ENCODE assay signal across 33 mouse cellular contexts in the genomic region with DNA sequence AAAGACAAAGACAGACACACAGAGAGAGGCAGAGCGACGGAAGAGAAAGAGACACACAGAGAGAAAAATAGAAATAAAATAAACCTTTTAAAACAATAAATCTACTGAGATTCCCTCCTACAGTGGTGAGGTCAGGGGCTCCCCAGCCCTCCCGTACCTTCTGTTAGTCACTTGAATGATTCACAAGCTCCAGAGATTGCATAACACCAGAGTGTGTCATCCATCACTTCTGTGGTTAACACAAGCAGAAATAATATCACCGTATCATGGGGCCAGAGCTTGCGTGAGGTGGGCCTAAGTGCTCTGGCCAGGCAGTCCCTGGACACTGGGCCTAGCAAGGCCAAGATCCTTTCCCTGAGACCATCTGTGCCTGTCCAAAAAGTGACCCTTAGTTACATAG.
A peak's percentile ranks its signal among the peaks of the same experiment; 100 is the strongest.
DNase-seq lines count a peak whose midpoint lies in the region; ATAC-seq and TF ChIP-seq lines count a peak whose summit lies in the region.
"Had no signal": no experiment of that assay in that cellular context is flagged by ENCODE, and none has a peak within 500 bp of the region (broad histone marks: within the 10 kb centered on the region; RNA-seq: fewer than 3 reads in every experiment).

No protein-coding gene starts in this region.

- TF ChIP-seq CTCF in layer of hippocampus, adult 2 months (conservative IDR thresholded peaks at IDR 0.05): no peak

- H3K4me3 ChIP-seq in layer of hippocampus, adult 2 months: no peak overlapping the region
- H3K4me3 ChIP-seq: embryonic facial prominence, embryonic 12.5 days; hindbrain, embryonic 10.5 days; hindbrain, embryonic 15.5 days; limb, embryonic 10.5 days; limb, embryonic 15.5 days; liver, embryonic 13.5 days; megakaryocyte, embryonic 14.5 days; midbrain, embryonic 12.5 days; neural tube, embryonic 15.5 days had no signal

- intact Hi-C loops in left cerebral cortex, postnatal 10 days (cut with DNase I): no loop called here

- H3K27ac ChIP-seq in layer of hippocampus, adult 2 months: no peak overlapping the region
- H3K27ac ChIP-seq: embryonic facial prominence, embryonic 12.5 days; hindbrain, embryonic 10.5 days; hindbrain, embryonic 15.5 days; limb, embryonic 10.5 days; limb, embryonic 15.5 days; liver, embryonic 13.5 days; midbrain, embryonic 12.5 days; neural tube, embryonic 15.5 days; stomach, postnatal 0 days had no signal

- no peak for ATAC-seq in cerebellum, adult (ENCODE audit: insufficient number of reproducible peaks, low FRiP score, low TSS enrichment)
- ATAC-seq: forebrain, embryonic 16.5 days; inflammation-experienced regulatory T-cells, adult 6 months; lung, postnatal 0 days had no signal

- DNase-seq in 3T3-L1 (ENCODE audit: low read depth, low spot score): peak; percentile 83
- DNase-seq in NIH3T3 (ENCODE audit: low read depth): peak; percentile 83
- peak; percentile 14 for DNase-seq in adrenal gland, postnatal 25 days
- peak; percentile 18 for DNase-seq in skeletal muscle tissue, adult 2 months (ENCODE audit: low read depth, low spot score)
- DNase-seq in left cerebral cortex, postnatal 10 days (ENCODE audit: extremely low spot score in 1 of 2, low spot score in 2 of 2): no peak
- no peak for DNase-seq in layer of hippocampus, adult 2 months (ENCODE audit: low spot score in 2 of 2)
- DNase-seq: cerebellum, adult 11 months; cerebellum, adult 9-10 months; cerebellum, postnatal 36 days; gastrocnemius, postnatal 14 days; heart, postnatal 14 days; kidney, adult 2 months; kidney, postnatal 36 days; liver, embryonic 13.5 days; lung, adult 18-20 months; lung, postnatal 4 days; retina, postnatal 1 day; right cerebral cortex, postnatal 25 days; thymus, adult 18-20 months; thymus, postnatal 25 days had no signal

Comparison
In these comparisons a context has a peak if more than half of its experiments do, and no peak if none do; other contexts are left out.
1. DNase-seq: peak in 3T3-L1 (single experiment), NIH3T3 (single experiment), adrenal gland, postnatal 25 days (single experiment) and skeletal muscle tissue, adult 2 months (single experiment); none in left cerebral cortex, postnatal 10 days (0 of 2) and layer of hippocampus, adult 2 months (0 of 2).